Mouse (Mus musculus) liver, embryonic 12.5 days (tissue): ENCODE data around the gene Olfr739. TPM values are rescaled to one million over a fixed set of nuclear protein-coding genes. Genes with fewer than 3 reads are reported as not detected.

Experiments used
- ATAC-seq: fragments of 200-750 bp; cut with Nextera tagmentation; 2 replicates; pipeline ENCODE4 v1.8.0; 2017; ENCODE audit warnings: moderate number of reproducible peaks, mild to moderate bottlenecking, moderate library complexity
- H3K27ac ChIP-seq: fragments of 300-500 bp; sonication (generic); 2 replicates; pipeline ENCODE4 v1.5.1; 2016; ENCODE audit warnings: mild to moderate bottlenecking
- H3K27me3 ChIP-seq: fragments of 300-500 bp; sonication (generic); replicated peaks from 2 replicates; pipeline ENCODE4 v1.6.1; 2016; ENCODE audit warnings: mild to moderate bottlenecking, moderate library complexity
- H3K36me3 ChIP-seq: fragments of 300-500 bp; sonication (generic); 2 replicates; pipeline ENCODE4 v1.6.1; 2016; ENCODE audit warnings: mild to moderate bottlenecking, moderate library complexity
- H3K4me1 ChIP-seq: fragments of 300-500 bp; sonication (generic); 2 replicates; pipeline ENCODE4 v1.6.1; 2016
- H3K4me2 ChIP-seq: fragments of 300-500 bp; sonication (generic); 2 replicates; pipeline ENCODE4 v1.6.1; 2016; ENCODE audit warnings: mild to moderate bottlenecking, moderate library complexity
- H3K4me3 ChIP-seq: fragments of 300-500 bp; sonication (generic); 2 replicates; pipeline ENCODE4 v1.5.1; 2016; ENCODE audit warnings: mild to moderate bottlenecking, moderate library complexity
- H3K9ac ChIP-seq: fragments of 300-500 bp; sonication (generic); 2 replicates; pipeline ENCODE4 v1.6.1; 2016; ENCODE audit warnings: mild to moderate bottlenecking, moderate library complexity
- H3K9me3 ChIP-seq: fragments of 300-500 bp; sonication (generic); replicated peaks from 2 replicates; pipeline ENCODE4 v1.6.1; 2016; ENCODE audit warnings: mild to moderate bottlenecking, moderate library complexity
- WGBS: fragments of 180-500 bp; shearing (Covaris S2); methylation state at CpG from one replicate; pipeline ENCODE4 v1.1.7; 2016; ENCODE audit not compliant: insufficient replicate concordance; 5-methylcytosine and 5-hydroxymethylcytosine counted together
- polyA plus RNA-seq: library from polyadenylated mRNA; unstranded; fragments of >200 nt; fragmentation: Nextera tagmentation; extraction: Ambion mirVana; gene quantifications from 2 replicates; pipeline ENCODE4 v1.2.1, GENCODE M21; 2016

The Olfr739 gene
- polyA plus RNA-seq: not detected in 2 replicates

- Histone ChIP-seq H3K27ac (no peak within 1 kb of the TSS), H3K36me3 (no peaks in the 10 kb centered on the region), H3K4me3 (no peak within 1 kb of the TSS), H3K4me1 (no peaks in the 10 kb centered on the region), H3K27me3 (no peaks in the 10 kb centered on the region), H3K4me2 (no peak within 1 kb of the TSS), H3K9me3 (no peaks in the 10 kb centered on the region), H3K9ac (no peak within 1 kb of the TSS)
- 52% methylated on average over 2 of the region's 2 CpGs for WGBS
- no peak for ATAC-seq
These were observed at the start of gene Olfr739 for GRCm38 (mm10) chr14:50418326-50418725. TSS of gene Olfr739 (plus strand) at chr14:50418626.

GRCm38 (mm10) chr14:50380863-50381262, 37.6 kb upstream of the Olfr739 start, which contains the start of gene Olfr736:
TSS of gene Olfr736 (plus strand) at chr14:50381163.
- ATAC-seq: no peak
- H3K36me3 ChIP-seq: no peaks in the 10 kb centered on the region
- H3K27me3 ChIP-seq: no peaks in the 10 kb centered on the region
- H3K4me1 ChIP-seq: no peaks in the 10 kb centered on the region
- WGBS: 71% methylated on average over 2 of the region's 2 CpGs
- no peak within 1 kb of the TSS for H3K4me2 ChIP-seq
- no peaks in the 10 kb centered on the region for H3K9me3 ChIP-seq
- no peak within 1 kb of the TSS for H3K9ac ChIP-seq
- H3K27ac ChIP-seq: no peak within 1 kb of the TSS
- H3K4me3 ChIP-seq: no peak within 1 kb of the TSS

GRCm38 (mm10) chr14:50407268-50407667, 11.2 kb upstream of the Olfr739 start, which contains the start of gene Olfr738:
TSS of gene Olfr738 (plus strand) at chr14:50407568.
- H3K9me3 ChIP-seq: no peaks in the 10 kb centered on the region
- H3K27ac ChIP-seq: no peak within 1 kb of the TSS
- H3K4me1 ChIP-seq: no peaks in the 10 kb centered on the region
- H3K27me3 ChIP-seq: no peaks in the 10 kb centered on the region
- H3K9ac ChIP-seq: no peak within 1 kb of the TSS
- no peak within 1 kb of the TSS for H3K4me3 ChIP-seq
- ATAC-seq: no peak
- no peaks in the 10 kb centered on the region for H3K36me3 ChIP-seq
- 68% methylated on average over 1 of the region's 1 CpGs for WGBS
- no peak within 1 kb of the TSS for H3K4me2 ChIP-seq

- no peaks in the 10 kb centered on the region for H3K36me3 ChIP-seq
- no peak within 1 kb of the TSS for H3K27ac ChIP-seq
- H3K9me3 ChIP-seq: no peaks in the 10 kb centered on the region
- no peaks in the 10 kb centered on the region for H3K4me1 ChIP-seq
- 70% methylated on average over 3 of the region's 3 CpGs for WGBS
- no peak for ATAC-seq
- H3K9ac ChIP-seq: no peak within 1 kb of the TSS
- H3K4me2 ChIP-seq: no peak within 1 kb of the TSS
- H3K4me3 ChIP-seq: no peak within 1 kb of the TSS
- no peaks in the 10 kb centered on the region for H3K27me3 ChIP-seq
These were observed 26.8 kb downstream of the Olfr739 start, which contains the start of gene Olfr740 for GRCm38 (mm10) chr14:50445245-50445644. TSS of gene Olfr740 (plus strand) at chr14:50445545.

- H3K9ac ChIP-seq: no peak within 1 kb of the TSS
- 52% methylated on average over 2 of the region's 2 CpGs for WGBS
- H3K9me3 ChIP-seq: no peaks in the 10 kb centered on the region
- H3K4me1 ChIP-seq: no peaks in the 10 kb centered on the region
- H3K27ac ChIP-seq: no peak within 1 kb of the TSS
- no peaks in the 10 kb centered on the region for H3K36me3 ChIP-seq
- H3K4me3 ChIP-seq: no peak within 1 kb of the TSS
- no peak within 1 kb of the TSS for H3K4me2 ChIP-seq
- ATAC-seq: no peak
- no peaks in the 10 kb centered on the region for H3K27me3 ChIP-seq
These were observed 54.0 kb downstream of the Olfr739 start, which contains the start of gene Olfr741 for GRCm38 (mm10) chr14:50472438-50472837. TSS of gene Olfr741 (plus strand) at chr14:50472738.

Other genes starting within 250 kb of the Olfr739 start
- not detected in 2 replicates for gene Olfr730, start 230.4 kb upstream of the Olfr739 start, polyA plus RNA-seq
- gene Olfr731, start 176.8 kb upstream of the Olfr739 start, polyA plus RNA-seq: not detected in 2 replicates
- gene Olfr732, start 134.4 kb upstream of the Olfr739 start, polyA plus RNA-seq: not detected in 2 replicates
- gene Olfr733, start 117.1 kb upstream of the Olfr739 start, polyA plus RNA-seq: not detected in 2 replicates
- gene Olfr734, start 91.9 kb upstream of the Olfr739 start, polyA plus RNA-seq: not detected in 2 replicates
- not detected in 2 replicates for gene Olfr735, start 69.8 kb upstream of the Olfr739 start, polyA plus RNA-seq
- gene Tlr11, start 60.7 kb upstream of the Olfr739 start, polyA plus RNA-seq: not detected in 2 replicates
- gene Olfr736, start 37.5 kb upstream of the Olfr739 start, polyA plus RNA-seq: not detected in 2 replicates
- not detected in 2 replicates for gene Olfr738, start 11.1 kb upstream of the Olfr739 start, polyA plus RNA-seq
- gene Olfr740, start 26.9 kb downstream of the Olfr739 start, polyA plus RNA-seq: not detected in 2 replicates
- not detected in 2 replicates for gene Olfr741, start 54.1 kb downstream of the Olfr739 start, polyA plus RNA-seq
- not detected in 2 replicates for gene Olfr742, start 85.0 kb downstream of the Olfr739 start, polyA plus RNA-seq
- not detected in 2 replicates for gene Olfr743, start 103.2 kb downstream of the Olfr739 start, polyA plus RNA-seq
- not detected in 2 replicates for gene Olfr744, start 196.3 kb downstream of the Olfr739 start, polyA plus RNA-seq
- gene Olfr745, start 220.8 kb downstream of the Olfr739 start, polyA plus RNA-seq: not detected in 2 replicates
- not detected in 2 replicates for gene Olfr746, start 228.5 kb downstream of the Olfr739 start, polyA plus RNA-seq